Mouse (Mus musculus) brain, embryonic 14.5 days (tissue): ENCODE data around the gene Prrx2.

Experiments
- CTCF ChIP-seq: fragments of 200-500 bp; IDR thresholded peaks from 2 replicates; pipeline ENCODE4 v1.5.1; 2012; ENCODE audit warnings: inconsistent platforms, mild to moderate bottlenecking, moderate library complexity, borderline replicate concordance; ENCODE audit not compliant: insufficient read depth, insufficient read length; ENCODE audit errors: extremely low read depth
- POLR2A ChIP-seq: fragments of 200-500 bp; IDR thresholded peaks from 2 replicates; pipeline ENCODE4 v1.6.1; 2012; ENCODE audit warnings: mild to moderate bottlenecking, inconsistent platforms, borderline replicate concordance; ENCODE audit not compliant: poor library complexity, insufficient read depth, insufficient read length, severe bottlenecking; ENCODE audit errors: extremely low read depth

- no peak for TF ChIP-seq POLR2A
- TF ChIP-seq CTCF, result no peak
Measured at GRCm38 (mm10) chr2:30926381-30926780, 91.6 kb downstream of the Prrx2 start.
